In genomic region chr7:80753613-80754012, GRCm38 (mm10) we compare ENCODE assay signal across 9 mouse cellular contexts.
DNase-seq lines count a peak whose midpoint lies in the region; ATAC-seq and TF ChIP-seq lines count a peak whose summit lies in the region.
"Had no signal": no experiment of that assay in that cellular context is flagged by ENCODE, and none has a peak within 500 bp of the region (broad histone marks: within the 10 kb centered on the region; RNA-seq: fewer than 3 reads in every experiment).

No protein-coding gene starts in this region.

- no peak; the same call in 1 of the 2 replicates for TF ChIP-seq CTCF in bone marrow macrophage, adult 2 months (IDR thresholded peaks at IDR 0.05; ENCODE audit: low read depth, low read length)
- TF ChIP-seq CTCF in kidney, postnatal 0 days (IDR thresholded peaks at IDR 0.05; ENCODE audit: low read depth) = no peak

- no peaks in the 10 kb centered on the region for H3K4me1 ChIP-seq in kidney, embryonic 16.5 days (ENCODE audit: insufficient read depth, low read length)
- peaks cover 26% of the 10 kb centered on the region for H3K4me1 ChIP-seq in bone marrow macrophage, adult 2 months (ENCODE audit: control insufficient read depth, insufficient read depth, low read length)
- no peaks in the 10 kb centered on the region for H3K4me1 ChIP-seq in kidney, postnatal 0 days (replicated peaks; ENCODE audit: insufficient read depth, low read length)
- peaks cover 8% of the 10 kb centered on the region for H3K4me1 ChIP-seq in forebrain, embryonic 10.5 days
- H3K4me1 ChIP-seq in intestine, embryonic 15.5 days (replicated peaks) = no peaks in the 10 kb centered on the region

- no peak overlapping the region for H3K9ac ChIP-seq in kidney, embryonic 16.5 days (replicated peaks; ENCODE audit: low read length)
- H3K9ac ChIP-seq in kidney, postnatal 0 days (ENCODE audit: low read depth, low read length) = no peak overlapping the region
- no peak overlapping the region for H3K9ac ChIP-seq in intestine, embryonic 15.5 days

- H3K4me3 ChIP-seq in kidney, embryonic 16.5 days (ENCODE audit: low read length) = no peak overlapping the region
- no peak overlapping the region for H3K4me3 ChIP-seq in bone marrow macrophage, adult 2 months (ENCODE audit: insufficient read depth, low read length)
- no peak overlapping the region for H3K4me3 ChIP-seq in kidney, postnatal 0 days (replicated peaks; ENCODE audit: low read depth, low read length)
- H3K4me3 ChIP-seq in forebrain, embryonic 10.5 days = no peak overlapping the region
- H3K4me3 ChIP-seq in intestine, embryonic 15.5 days (replicated peaks) = no peak overlapping the region

- 86% methylated on average over 2 of the region's 2 CpGs for WGBS in kidney, embryonic 16.5 days
- WGBS in kidney, postnatal 0 days = 70% methylated on average over 2 of the region's 2 CpGs
- 90% methylated on average over 2 of the region's 2 CpGs for WGBS in forebrain, embryonic 10.5 days
- 84% methylated on average over 2 of the region's 2 CpGs for WGBS in intestine, embryonic 15.5 days

- peak; percentile 86 for DNase-seq in kidney, adult 18-20 months
- DNase-seq in kidney, postnatal 0 days (ENCODE audit: low spot score) = no peak
- no peak for DNase-seq in right cerebral cortex, adult 2 months (ENCODE audit: low spot score in 2 of 2)
- DNase-seq in forebrain, embryonic 10.5 days (ENCODE audit: extremely low spot score, low spot score) = no peak

- H3K27me3 ChIP-seq in kidney, embryonic 16.5 days (ENCODE audit: insufficient read depth, low read length) = no peaks in the 10 kb centered on the region
- no peaks in the 10 kb centered on the region for H3K27me3 ChIP-seq in kidney, postnatal 0 days (ENCODE audit: insufficient read depth, low read length)
- no peaks in the 10 kb centered on the region for H3K27me3 ChIP-seq in forebrain, embryonic 10.5 days (ENCODE audit: poor library complexity, severe bottlenecking)
- H3K27me3 ChIP-seq in intestine, embryonic 15.5 days (replicated peaks) = no peaks in the 10 kb centered on the region

- peaks cover 70% of the 10 kb centered on the region for H3K36me3 ChIP-seq in kidney, embryonic 16.5 days (ENCODE audit: insufficient read depth, low read length)
- H3K36me3 ChIP-seq in kidney, postnatal 0 days (ENCODE audit: insufficient read depth, low read length) = peaks cover 74% of the 10 kb centered on the region
- H3K36me3 ChIP-seq in forebrain, embryonic 10.5 days (replicated peaks) = peaks cover 69% of the 10 kb centered on the region
- H3K36me3 ChIP-seq in intestine, embryonic 15.5 days = peaks cover 39% of the 10 kb centered on the region

- no peak for ATAC-seq in kidney, embryonic 16.5 days (ENCODE audit: low FRiP score, low TSS enrichment)
- ATAC-seq in kidney, postnatal 0 days (replicated peaks; ENCODE audit: low FRiP score, low read depth) = peak; percentile 50; the same call in 1 of the 2 replicates
- peak; percentile 9; the same call in 1 of the 2 replicates for ATAC-seq in megakaryocyte progenitor cell, adult 5-6 weeks (replicated peaks; ENCODE audit: poor library complexity)
- ATAC-seq in intestine, embryonic 15.5 days = no peak
- ATAC-seq: midbrain, embryonic 16.5 days had no signal

- H3K27ac ChIP-seq in kidney, embryonic 16.5 days (ENCODE audit: low read length) = no peak overlapping the region
- peak overlapping the region; percentile 85 for H3K27ac ChIP-seq in bone marrow macrophage, adult 2 months (ENCODE audit: insufficient read depth, low read depth, low read length)
- no peak overlapping the region for H3K27ac ChIP-seq in kidney, postnatal 0 days
- no peak overlapping the region for H3K27ac ChIP-seq in forebrain, embryonic 10.5 days
- H3K27ac ChIP-seq in intestine, embryonic 15.5 days = no peak overlapping the region

- no peak overlapping the region for H3K4me2 ChIP-seq in kidney, embryonic 16.5 days (replicated peaks; ENCODE audit: low read depth, low read length)
- H3K4me2 ChIP-seq in kidney, postnatal 0 days (ENCODE audit: low read length) = no peak overlapping the region
- H3K4me2 ChIP-seq in intestine, embryonic 15.5 days (replicated peaks) = no peak overlapping the region

- TF ChIP-seq POLR2A in bone marrow macrophage, adult 2 months (IDR thresholded peaks at IDR 0.05; ENCODE audit: borderline replicate concordance, low read depth, low read length) = no peak

- no peaks in the 10 kb centered on the region for H3K9me3 ChIP-seq in kidney, embryonic 16.5 days (ENCODE audit: low read length)
- no peaks in the 10 kb centered on the region for H3K9me3 ChIP-seq in kidney, postnatal 0 days (replicated peaks; ENCODE audit: low read length)
- H3K9me3 ChIP-seq in forebrain, embryonic 10.5 days = no peaks in the 10 kb centered on the region
- H3K9me3 ChIP-seq in intestine, embryonic 15.5 days = no peaks in the 10 kb centered on the region

Comparison
In these comparisons a context has a peak if more than half of its experiments do, and no peak if none do; other contexts are left out.
1. ATAC-seq: peak in kidney, postnatal 0 days (single experiment) and megakaryocyte progenitor cell, adult 5-6 weeks (single experiment); none in kidney, embryonic 16.5 days (single experiment) and intestine, embryonic 15.5 days (single experiment).